Mouse (Mus musculus): ENCODE measurements around the gene Pltp.
"Not testable (repeated sequence)": the region's sequence is repeated elsewhere in the genome, so short reads cannot be mapped to it uniquely, and the experiment has no call there.

Pltp gene

GRCm38 (mm10) chr2:164804533-164805331 is 52.8 kb downstream of the Pltp start, which contains the start of the genes Acot8 and Zswim3:
Gene Acot8, minus strand, starts transcription at chr2:164804882.
Gene Zswim3, plus strand, starts transcription at chr2:164805098.
- peak; percentile 98 for DNase-seq (ENCODE audit: low spot score)

GRCm38 (mm10) chr2:164803921-164804313 is 53.6 kb downstream of the Pltp start:
- no peak for DNase-seq (ENCODE audit: low spot score)

- DNase-seq (ENCODE audit: low spot score), result no peak
Observed at GRCm38 (mm10) chr2:164803201-164803920, 54.1 kb downstream of the Pltp start.

- DNase-seq (ENCODE audit: low spot score), result no peak
Observed at GRCm38 (mm10) chr2:164800252-164801004, 57.1 kb downstream of the Pltp start.

DNA sequence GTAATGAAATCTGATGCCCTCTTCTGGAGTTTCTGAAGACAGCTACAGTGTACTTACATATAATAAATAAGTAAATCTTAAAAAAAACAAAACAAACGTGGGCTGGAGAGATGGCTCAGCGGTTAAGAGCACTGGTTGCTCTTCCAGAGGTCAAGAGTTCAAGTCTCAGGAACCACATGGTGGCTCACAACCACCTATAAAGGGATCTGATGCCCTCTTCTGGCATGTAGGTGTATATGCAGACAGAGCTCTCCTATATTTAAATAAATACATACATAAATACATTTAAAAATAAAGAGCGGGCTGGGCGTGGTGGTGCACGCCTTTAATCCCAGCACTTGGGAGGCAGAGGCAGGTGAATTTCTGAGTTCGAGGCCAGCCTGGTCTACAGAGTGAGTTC is 59.0 kb downstream of the Pltp start:
- not testable (repeated sequence) for DNase-seq (ENCODE audit: low spot score)

- DNase-seq (ENCODE audit: low spot score), result no peak
Observed at GRCm38 (mm10) chr2:164795868-164796267, 61.6 kb downstream of the Pltp start.

DNA sequence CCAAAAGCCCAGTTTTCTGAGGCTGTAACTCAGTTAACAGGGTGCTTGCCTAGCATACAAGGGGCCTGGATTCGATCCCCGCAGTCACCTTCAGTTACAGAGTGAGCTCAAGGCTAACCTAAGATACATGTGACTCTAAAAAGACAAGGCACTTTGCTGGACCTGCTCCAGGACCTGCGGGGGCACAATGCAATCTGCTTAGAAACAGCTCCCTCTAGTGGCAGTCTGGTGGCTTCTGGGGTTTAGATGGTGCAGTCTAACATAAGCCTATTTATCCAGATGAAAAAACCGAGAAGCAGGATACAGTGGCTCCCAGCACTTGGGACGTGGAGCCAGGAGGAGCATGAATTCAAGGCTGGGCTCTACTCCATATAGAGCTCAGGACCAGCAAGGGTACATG is 63.2 kb downstream of the Pltp start:
- DNase-seq (ENCODE audit: low spot score), result peak; percentile 92

DNA sequence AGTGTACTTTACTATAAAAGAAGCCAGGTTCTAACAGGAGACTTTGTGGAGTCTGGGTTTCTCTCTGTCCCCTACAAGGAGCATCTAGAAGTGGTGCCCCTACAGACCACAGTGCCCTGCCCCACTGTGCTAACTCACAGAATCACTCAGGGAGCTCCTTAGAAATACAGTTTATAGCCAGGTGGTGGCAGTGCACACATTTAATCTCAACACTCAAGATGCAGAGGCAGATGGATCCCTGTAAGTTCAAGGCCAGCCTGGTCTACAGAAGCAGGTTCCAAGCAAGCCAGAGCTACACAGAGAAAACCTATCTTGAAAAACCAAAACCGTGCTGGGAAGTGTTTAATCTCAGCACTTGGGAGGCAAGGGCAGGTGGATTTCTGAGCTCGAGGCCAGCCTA is 63.7 kb downstream of the Pltp start:
- DNase-seq (ENCODE audit: low spot score), result peak; percentile 48

- DNase-seq (ENCODE audit: low spot score), result peak; percentile 77
Observed at GRCm38 (mm10) chr2:164793236-164793635, 64.3 kb downstream of the Pltp start.

- peak; percentile 49 for DNase-seq (ENCODE audit: low spot score)
Observed at GRCm38 (mm10) chr2:164792400-164793190, 64.9 kb downstream of the Pltp start.

DNA sequence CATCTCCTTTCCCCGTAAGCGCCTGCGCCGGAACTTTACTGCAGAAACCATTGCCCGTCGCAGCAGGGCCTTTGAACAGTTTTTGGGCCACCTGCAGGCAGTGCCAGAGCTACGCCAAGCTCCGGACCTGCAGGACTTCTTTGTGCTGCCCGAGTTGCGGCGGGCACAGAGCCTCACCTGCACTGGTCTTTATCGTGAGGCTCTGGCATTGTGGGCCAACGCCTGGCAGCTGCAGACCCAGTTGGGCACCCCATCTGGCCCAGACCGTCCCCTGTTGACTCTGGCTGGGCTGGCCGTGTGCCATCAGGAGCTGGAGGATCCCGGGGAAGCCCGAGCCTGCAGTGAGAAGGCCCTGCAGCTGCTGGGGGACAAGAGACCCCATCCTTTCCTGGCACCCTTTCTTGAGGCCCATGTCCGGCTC is 65.7 kb downstream of the Pltp start:
- peak; percentile 68 for DNase-seq (ENCODE audit: low spot score)

DNA sequence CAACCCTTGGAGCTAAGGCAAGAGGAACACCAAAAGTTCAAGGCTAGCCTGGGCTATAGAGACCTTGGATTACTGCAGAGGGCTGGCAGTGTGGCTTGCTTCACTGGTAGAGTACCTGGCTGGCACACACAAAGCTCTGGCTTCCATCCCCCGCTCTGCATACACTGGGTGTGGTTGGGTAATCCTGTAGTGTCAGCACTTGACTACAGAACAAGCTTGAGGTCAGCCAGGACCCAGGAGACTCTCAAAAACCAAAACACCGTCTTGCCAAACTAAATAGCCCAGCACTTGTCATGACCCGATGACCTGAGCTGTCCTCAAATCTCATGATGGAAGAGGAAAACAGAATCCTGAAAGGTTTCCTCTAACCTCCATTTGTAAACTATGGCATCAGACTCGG is 67.1 kb downstream of the Pltp start:
- no peak for DNase-seq (ENCODE audit: low spot score)

Data from testis, postnatal 10 days (tissue).